Mouse (Mus musculus) lung, embryonic 15.5 days (tissue): ENCODE measurements around the gene Lcp2. TPM values are rescaled to one million over a fixed set of nuclear protein-coding genes. Genes with fewer than 3 reads are reported as not detected.

ENCODE experiments used
- ATAC-seq: fragments of 200-750 bp; cut with Nextera tagmentation; 2 replicates; pipeline ENCODE4 v1.8.0; 2017; ENCODE audit warnings: moderate number of reproducible peaks, borderline replicate concordance; ENCODE audit not compliant: low FRiP score, low TSS enrichment; ENCODE audit errors: extremely low read depth
- H3K27ac ChIP-seq: fragments of 300-500 bp; sonication (generic); 2 replicates; pipeline ENCODE4 v1.5.1; 2015; ENCODE audit warnings: moderate library complexity, mild to moderate bottlenecking, inconsistent platforms
- H3K27me3 ChIP-seq: fragments of 300-500 bp; sonication (generic); 2 replicates; pipeline ENCODE4 v1.6.1; 2015; ENCODE audit warnings: inconsistent platforms
- H3K36me3 ChIP-seq: fragments of 300-500 bp; sonication (generic); 2 replicates; pipeline ENCODE4 v1.6.1; 2015; ENCODE audit warnings: inconsistent platforms
- H3K4me1 ChIP-seq: fragments of 300-500 bp; sonication (generic); 2 replicates; pipeline ENCODE4 v1.6.1; 2015; ENCODE audit warnings: inconsistent platforms
- H3K4me2 ChIP-seq: fragments of 300-500 bp; sonication (generic); 2 replicates; pipeline ENCODE4 v1.6.1; 2015; ENCODE audit warnings: inconsistent platforms, mild to moderate bottlenecking, moderate library complexity
- H3K4me3 ChIP-seq: fragments of 300-500 bp; sonication (generic); 2 replicates; pipeline ENCODE4 v1.5.1; 2015; ENCODE audit warnings: mild to moderate bottlenecking, inconsistent platforms
- H3K9ac ChIP-seq: fragments of 300-500 bp; sonication (generic); 2 replicates; pipeline ENCODE4 v1.6.1; 2015; ENCODE audit warnings: inconsistent platforms
- H3K9me3 ChIP-seq: fragments of 300-500 bp; sonication (generic); 2 replicates; pipeline ENCODE4 v1.6.1; 2016; ENCODE audit warnings: inconsistent platforms
- WGBS: fragments of 180-500 bp; shearing (Covaris S2); methylation state at CpG from one replicate; pipeline ENCODE4 v1.1.7; 2015; 5-methylcytosine and 5-hydroxymethylcytosine counted together
- polyA plus RNA-seq: library from polyadenylated mRNA; unstranded; fragments of >200 nt; fragmentation: Nextera tagmentation; extraction: Ambion mirVana; gene quantifications from 2 replicates; pipeline ENCODE4 v1.2.1, GENCODE M21; 2015

Lcp2 gene
- polyA plus RNA-seq, 1 experiment from 2014 or later, result 5.3 TPM

DNA sequence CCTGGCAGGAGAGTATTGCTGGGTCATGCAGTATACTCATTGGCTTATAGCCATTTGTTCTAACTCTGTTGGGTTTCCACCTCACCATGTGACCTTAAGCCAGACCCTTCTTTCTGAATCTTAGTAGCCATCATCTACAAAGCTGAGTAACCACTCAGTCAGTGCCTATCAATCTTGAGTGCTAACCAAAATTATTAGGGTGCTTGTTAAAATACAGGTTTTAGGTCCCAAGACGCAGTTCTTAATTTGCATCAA, 2.3 kb downstream of the Lcp2 start:
- no peak overlapping the region for H3K4me3 ChIP-seq
- 95% methylated on average over 1 of the region's 1 CpGs for WGBS

DNA sequence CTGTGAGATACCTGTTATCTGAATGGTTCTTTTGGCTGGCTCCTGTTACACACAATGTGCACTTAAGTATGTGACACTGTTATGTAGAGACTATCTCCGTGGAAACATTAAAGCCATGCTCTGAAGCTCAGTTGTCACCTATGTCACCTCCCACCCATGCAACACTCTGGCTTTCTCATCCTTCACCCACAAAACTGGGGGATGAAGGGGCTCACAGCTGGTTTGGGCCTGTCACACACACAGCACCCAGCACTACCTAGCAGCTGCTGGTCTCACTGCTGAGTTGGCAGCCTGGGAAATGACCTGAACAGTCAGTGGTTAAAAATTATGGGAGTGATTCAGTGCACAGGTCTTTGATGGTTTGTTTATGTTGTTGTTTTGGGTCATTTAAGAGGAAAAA, 3.3 kb downstream of the Lcp2 start:
- no peak overlapping the region for H3K9ac ChIP-seq
- no peak for ATAC-seq

More for the DNA sequence above, 2.3 kb downstream of the Lcp2 start:
- ATAC-seq, result no peak
- Histone ChIP-seq H3K4me2 (no peak overlapping the region), H3K4me1 (no peaks in the 10 kb centered on the region), H3K36me3 (no peaks in the 10 kb centered on the region), H3K9ac (no peak overlapping the region), H3K9me3 (no peaks in the 10 kb centered on the region), H3K27me3 (no peaks in the 10 kb centered on the region), H3K27ac (no peak overlapping the region)

DNA sequence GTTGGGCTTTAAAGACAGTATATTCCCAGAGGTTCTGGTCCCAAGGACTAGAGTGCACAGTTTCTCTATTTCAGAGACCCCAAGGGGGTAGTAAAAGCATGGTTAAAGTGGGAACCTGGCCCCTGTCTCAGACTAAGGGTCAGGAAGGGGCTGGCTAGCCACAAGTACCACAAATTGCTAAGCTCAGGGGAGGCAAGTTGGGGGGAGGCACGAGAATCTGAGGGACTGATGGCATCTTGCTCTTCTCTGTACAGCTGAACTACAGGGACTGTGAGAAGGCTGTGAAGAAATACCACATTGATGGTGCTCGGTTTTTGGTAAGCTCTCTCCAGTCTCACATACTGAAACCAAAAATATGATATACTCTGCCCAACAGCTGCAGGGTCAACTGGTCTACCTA, 3.9 kb downstream of the Lcp2 start:
- ATAC-seq, result no peak
- H3K4me1 ChIP-seq, result no peaks in the 10 kb centered on the region
- no peaks in the 10 kb centered on the region for H3K9me3 ChIP-seq
- H3K9ac ChIP-seq, result no peak overlapping the region
- H3K4me3 ChIP-seq, result no peak overlapping the region
- no peaks in the 10 kb centered on the region for H3K27me3 ChIP-seq
- H3K4me2 ChIP-seq, result no peak overlapping the region
- no peak overlapping the region for H3K27ac ChIP-seq
- H3K36me3 ChIP-seq, result no peaks in the 10 kb centered on the region
- 55% methylated on average over 2 of the region's 2 CpGs for WGBS

More for the DNA sequence above, 3.3 kb downstream of the Lcp2 start:
- Histone ChIP-seq H3K4me2 (no peak overlapping the region), H3K4me3 (no peak overlapping the region), H3K27me3 (no peaks in the 10 kb centered on the region), H3K9me3 (no peaks in the 10 kb centered on the region), H3K36me3 (no peaks in the 10 kb centered on the region), H3K27ac (no peak overlapping the region), H3K4me1 (no peaks in the 10 kb centered on the region)
- 54% methylated on average over 1 of the region's 1 CpGs for WGBS

DNA sequence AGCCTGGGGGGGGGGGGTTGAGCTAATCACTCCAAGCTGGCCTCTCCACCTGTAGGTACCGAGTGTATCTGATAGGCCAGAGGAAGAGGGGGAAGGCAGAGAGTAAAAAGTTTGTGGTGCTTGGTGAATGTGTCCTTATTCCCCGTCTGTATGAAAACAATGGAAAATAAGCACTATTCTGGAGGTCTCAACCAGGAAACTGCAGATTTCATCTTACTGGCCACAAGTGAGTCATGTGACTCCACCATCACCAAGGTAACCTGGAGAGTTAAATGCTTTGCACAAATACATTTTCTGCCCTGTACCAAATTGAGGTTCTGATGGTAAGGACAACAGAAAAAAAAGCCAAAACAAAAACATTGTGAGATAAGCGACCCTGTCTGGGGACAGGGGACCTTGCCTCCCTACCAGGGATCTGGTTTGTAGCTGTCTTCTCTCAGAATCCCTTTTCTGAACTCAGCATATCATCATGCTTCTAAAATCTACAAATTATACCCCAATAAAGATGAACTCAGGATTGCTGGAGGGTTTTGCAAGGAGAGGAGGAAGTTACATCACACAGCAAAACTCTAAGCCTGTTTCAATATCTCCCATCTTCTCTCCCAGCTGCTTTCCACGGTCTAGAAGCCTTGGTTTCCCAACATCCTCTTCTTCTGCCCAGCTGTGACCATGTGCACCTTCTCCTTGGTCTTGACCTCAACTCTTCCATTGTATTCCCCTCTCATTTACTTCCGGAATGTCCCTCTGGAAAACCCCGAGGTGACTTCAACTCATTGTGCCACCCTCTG, 6.5 kb downstream of the Lcp2 start:
- no peaks in the 10 kb centered on the region for H3K4me1 ChIP-seq
- H3K36me3 ChIP-seq, result no peaks in the 10 kb centered on the region
- H3K9ac ChIP-seq, result no peak overlapping the region
- H3K9me3 ChIP-seq, result no peaks in the 10 kb centered on the region
- no peak overlapping the region for H3K27ac ChIP-seq
- H3K4me2 ChIP-seq, result no peak overlapping the region
- H3K27me3 ChIP-seq, result no peaks in the 10 kb centered on the region
- ATAC-seq, result no peak
- 78% methylated on average over 6 of the region's 6 CpGs for WGBS
- no peak overlapping the region for H3K4me3 ChIP-seq

DNA sequence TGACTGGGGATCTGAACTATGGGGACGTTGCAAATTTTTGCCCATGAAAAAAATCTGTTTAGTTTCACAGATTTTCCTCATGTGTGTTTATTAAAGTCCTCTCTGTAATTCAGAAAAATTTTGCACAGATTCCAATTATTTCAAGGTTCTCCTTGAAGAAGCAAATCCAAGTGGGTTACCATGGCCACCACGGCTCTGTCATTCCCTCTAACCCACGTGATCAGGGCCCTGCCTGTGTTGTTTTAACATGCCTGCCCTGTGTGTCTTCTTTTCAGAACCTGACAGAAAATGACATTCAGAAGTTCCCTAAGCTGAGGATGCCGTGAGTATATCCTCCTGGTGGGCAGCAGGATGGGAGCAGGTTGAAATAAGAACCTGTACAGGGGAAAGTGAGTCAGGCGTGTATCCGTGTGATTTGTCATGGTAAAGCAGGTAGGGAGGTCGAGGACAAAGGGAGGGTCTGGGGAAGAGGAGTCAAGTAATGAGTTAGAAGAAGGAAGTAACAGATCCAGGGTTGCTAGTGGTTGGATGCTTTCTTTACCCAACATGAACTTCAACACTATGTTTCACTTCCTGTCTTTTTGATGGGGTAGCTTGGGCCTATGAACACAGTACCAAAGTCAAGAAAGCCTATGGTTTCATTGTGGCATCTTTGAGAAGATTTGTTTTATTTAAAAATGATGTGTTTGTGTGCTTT, 7.5 kb downstream of the Lcp2 start:
- no peak overlapping the region for H3K4me2 ChIP-seq
- no peak for ATAC-seq
- no peaks in the 10 kb centered on the region for H3K27me3 ChIP-seq
- 75% methylated on average over 7 of the region's 7 CpGs for WGBS
- no peak overlapping the region for H3K4me3 ChIP-seq
- H3K27ac ChIP-seq, result no peak overlapping the region
- H3K9ac ChIP-seq, result no peak overlapping the region
- no peaks in the 10 kb centered on the region for H3K9me3 ChIP-seq
- H3K36me3 ChIP-seq, result no peaks in the 10 kb centered on the region
- no peaks in the 10 kb centered on the region for H3K4me1 ChIP-seq

DNA sequence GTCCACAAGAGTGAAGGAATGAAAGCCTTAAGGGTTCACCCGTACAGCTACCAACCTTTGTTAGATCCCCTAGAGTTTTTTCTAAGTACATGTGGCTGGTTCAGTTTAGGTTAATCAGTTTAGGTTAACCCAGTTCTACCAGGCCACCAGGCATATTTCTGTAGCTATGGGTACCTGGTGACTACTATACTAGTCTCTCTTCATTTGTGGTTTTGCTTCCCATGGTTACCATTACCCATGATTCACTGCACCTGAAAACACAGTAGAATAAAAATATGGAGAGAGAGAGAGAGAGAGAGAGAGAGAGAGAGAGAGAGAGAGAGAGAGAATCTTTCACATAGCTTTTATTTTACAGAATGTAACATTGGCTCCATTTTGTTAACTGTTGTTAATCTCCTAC, 10.0 kb downstream of the Lcp2 start:
- H3K27ac ChIP-seq, result no peak overlapping the region
- no peaks in the 10 kb centered on the region for H3K9me3 ChIP-seq
- H3K27me3 ChIP-seq, result no peaks in the 10 kb centered on the region
- no peak overlapping the region for H3K9ac ChIP-seq
- H3K36me3 ChIP-seq, result no peaks in the 10 kb centered on the region
- no peaks in the 10 kb centered on the region for H3K4me1 ChIP-seq
- no peak overlapping the region for H3K4me3 ChIP-seq
- WGBS, result 71% methylated on average over 1 of the region's 1 CpGs
- no peak overlapping the region for H3K4me2 ChIP-seq
- no peak for ATAC-seq

DNA sequence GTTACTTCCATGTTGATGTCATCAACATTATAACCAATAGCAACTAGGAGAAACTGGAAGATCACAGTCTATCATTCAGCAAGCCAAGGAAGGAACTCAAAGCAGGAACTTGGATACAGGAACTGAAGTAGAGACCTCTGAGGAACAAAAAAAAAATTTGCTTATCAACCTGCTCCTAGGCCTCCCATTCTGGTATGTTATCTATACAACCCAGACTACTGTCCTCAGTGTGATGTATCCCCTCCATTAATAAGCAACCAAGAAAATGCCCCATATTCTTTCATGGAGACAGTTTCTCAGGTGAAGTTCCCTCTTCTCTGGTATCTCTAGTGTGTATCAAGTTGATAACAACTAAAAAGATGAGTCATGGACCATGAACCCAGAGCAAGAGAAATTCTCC, 11.6 kb downstream of the Lcp2 start:
- no peak overlapping the region for H3K4me2 ChIP-seq
- H3K27me3 ChIP-seq, result no peaks in the 10 kb centered on the region
- ATAC-seq, result no peak
- no peaks in the 10 kb centered on the region for H3K9me3 ChIP-seq
- H3K4me1 ChIP-seq, result no peaks in the 10 kb centered on the region
- no peaks in the 10 kb centered on the region for H3K36me3 ChIP-seq
- H3K27ac ChIP-seq, result no peak overlapping the region
- H3K4me3 ChIP-seq, result no peak overlapping the region
- H3K9ac ChIP-seq, result no peak overlapping the region

DNA sequence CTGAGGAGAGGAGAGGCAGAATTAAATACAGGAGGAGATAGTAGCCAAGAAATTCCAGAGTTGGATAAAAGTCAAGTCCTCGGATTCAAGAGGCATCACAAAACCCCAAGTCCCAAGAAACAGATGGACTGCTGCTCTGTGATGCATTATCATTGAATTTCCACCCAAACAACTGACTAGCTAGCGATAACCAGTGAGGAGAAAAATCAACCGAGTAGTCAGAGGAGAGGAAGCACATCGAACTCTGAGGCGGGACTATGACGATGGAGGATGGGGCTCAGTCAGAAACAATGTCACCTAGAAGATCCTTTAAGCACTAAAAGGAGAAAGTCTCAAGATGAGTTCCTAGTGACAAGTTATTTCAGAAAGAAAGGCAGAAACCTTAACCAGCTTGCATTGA, 12.2 kb downstream of the Lcp2 start:
- Histone ChIP-seq H3K27ac (no peak overlapping the region), H3K9ac (no peak overlapping the region), H3K4me3 (no peak overlapping the region), H3K4me2 (no peak overlapping the region), H3K9me3 (no peaks in the 10 kb centered on the region), H3K4me1 (no peaks in the 10 kb centered on the region), H3K27me3 (no peaks in the 10 kb centered on the region), H3K36me3 (no peaks in the 10 kb centered on the region)
- no peak for ATAC-seq
- 80% methylated on average over 6 of the region's 6 CpGs for WGBS

DNA sequence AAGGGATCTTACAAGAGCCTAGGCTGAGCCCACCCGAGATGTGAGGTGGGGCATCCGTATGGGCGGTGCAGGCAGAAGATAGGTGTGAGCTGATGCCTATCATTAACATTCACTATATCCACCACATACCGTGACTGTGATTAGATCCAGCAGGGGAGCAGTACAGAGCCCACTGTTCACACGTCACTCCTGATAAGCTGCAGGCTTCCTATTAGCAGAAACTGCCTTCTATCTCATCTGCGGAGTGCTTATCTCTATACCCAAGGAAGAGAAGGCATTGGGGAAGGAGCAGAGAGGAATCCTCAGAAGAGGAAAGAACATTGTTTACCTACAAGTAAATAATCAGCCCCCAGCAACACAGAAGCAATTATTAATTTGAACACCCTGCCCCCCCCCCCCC, 15.0 kb downstream of the Lcp2 start:
- no peak overlapping the region for H3K27ac ChIP-seq
- WGBS, result 19% methylated on average over 6 of the region's 6 CpGs
- no peaks in the 10 kb centered on the region for H3K4me1 ChIP-seq
- H3K9ac ChIP-seq, result no peak overlapping the region
- no peak overlapping the region for H3K4me2 ChIP-seq
- no peaks in the 10 kb centered on the region for H3K27me3 ChIP-seq
- ATAC-seq, result no peak
- H3K9me3 ChIP-seq, result no peaks in the 10 kb centered on the region
- H3K36me3 ChIP-seq, result no peaks in the 10 kb centered on the region
- H3K4me3 ChIP-seq, result no peak overlapping the region

DNA sequence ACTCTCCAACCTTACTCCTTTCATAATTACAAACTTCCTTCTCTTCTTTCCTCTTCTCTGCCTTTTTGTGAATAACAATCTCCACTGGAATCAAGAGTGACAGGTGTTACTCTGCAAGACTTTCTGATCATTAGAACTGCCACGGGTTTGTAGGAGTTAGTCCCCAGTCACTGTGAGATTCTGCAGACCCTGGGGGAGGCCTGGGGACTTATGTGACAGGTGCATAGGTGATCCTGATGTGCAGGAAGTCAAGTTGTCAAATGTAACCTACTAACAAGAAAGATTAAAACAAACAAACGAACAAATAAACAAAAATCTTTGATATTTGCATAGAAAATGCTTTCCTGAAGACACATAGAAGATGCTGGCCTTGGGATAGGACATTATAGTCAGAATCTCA, 16.5 kb downstream of the Lcp2 start:
- H3K9me3 ChIP-seq, result no peaks in the 10 kb centered on the region
- H3K36me3 ChIP-seq, result no peaks in the 10 kb centered on the region
- 53% methylated on average over 2 of the region's 2 CpGs for WGBS
- no peak overlapping the region for H3K9ac ChIP-seq
- H3K4me2 ChIP-seq, result no peak overlapping the region
- no peaks in the 10 kb centered on the region for H3K27me3 ChIP-seq
- no peak overlapping the region for H3K27ac ChIP-seq
- ATAC-seq, result no peak
- H3K4me3 ChIP-seq, result no peak overlapping the region
- no peaks in the 10 kb centered on the region for H3K4me1 ChIP-seq

DNA sequence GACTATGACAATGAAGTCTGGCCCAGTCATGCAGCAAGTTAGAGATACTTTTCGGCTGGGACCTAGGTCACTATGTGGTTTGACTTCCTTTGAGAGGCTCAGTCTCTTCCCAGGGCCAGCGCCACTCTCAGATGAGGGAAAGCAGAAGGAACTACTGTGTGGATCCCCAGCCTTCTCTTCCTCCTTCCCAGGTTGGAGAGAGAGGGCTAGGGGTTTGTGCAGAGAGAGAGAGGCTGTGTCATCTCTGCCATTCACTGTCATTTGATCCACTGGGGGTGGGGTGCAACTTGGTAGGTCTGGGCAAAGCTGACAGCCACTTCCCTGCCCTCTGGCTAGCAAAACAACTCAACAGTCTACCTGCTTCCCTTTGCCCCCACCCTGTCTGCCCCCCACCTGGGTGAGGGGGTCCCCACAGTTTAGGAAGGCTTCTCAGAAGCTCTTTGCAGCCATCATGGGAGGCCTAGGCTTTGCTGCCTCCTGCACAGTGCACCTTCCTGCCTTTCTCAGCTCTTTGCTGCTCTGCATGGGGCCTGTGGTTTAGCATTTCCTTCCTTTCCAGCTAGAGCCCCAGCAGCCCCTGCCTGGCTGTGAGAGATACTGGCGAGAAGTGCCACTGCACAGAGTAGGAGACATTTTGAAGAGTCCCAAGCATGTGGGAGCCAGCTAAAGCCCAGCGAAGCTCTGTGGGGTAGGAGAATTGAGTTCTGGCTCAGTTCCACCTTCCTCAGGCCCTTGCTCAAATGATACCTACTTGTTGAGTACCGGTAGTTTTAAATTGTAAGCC, 17.2 kb downstream of the Lcp2 start:
- no peaks in the 10 kb centered on the region for H3K9me3 ChIP-seq
- no peak overlapping the region for H3K27ac ChIP-seq
- no peaks in the 10 kb centered on the region for H3K4me1 ChIP-seq
- no peaks in the 10 kb centered on the region for H3K27me3 ChIP-seq
- H3K9ac ChIP-seq, result no peak overlapping the region
- no peaks in the 10 kb centered on the region for H3K36me3 ChIP-seq
- H3K4me2 ChIP-seq, result no peak overlapping the region
- ATAC-seq, result peak; percentile 31; the same call in 1 of the 2 replicates
- H3K4me3 ChIP-seq, result no peak overlapping the region
- WGBS, result 43% methylated on average over 5 of the region's 5 CpGs

DNA sequence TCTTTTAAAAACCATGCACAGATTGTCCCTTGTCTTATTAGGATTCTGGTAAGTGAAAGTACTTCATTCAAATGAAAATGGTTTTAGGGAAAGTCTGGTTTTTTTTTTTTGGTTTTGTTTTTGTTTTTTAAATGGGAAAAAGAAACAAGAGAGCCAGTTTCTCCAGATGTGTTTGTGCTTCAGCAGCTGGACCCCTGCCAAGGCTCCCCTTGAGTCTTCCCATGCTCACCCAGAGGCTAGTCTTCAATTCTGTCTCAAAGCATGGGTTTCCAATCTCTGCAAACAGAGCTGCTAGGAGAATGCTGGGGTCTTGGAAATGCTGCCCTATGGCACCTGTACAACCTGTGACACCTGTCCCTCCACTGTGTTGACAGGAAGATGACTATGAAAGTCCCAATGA, 23.9 kb downstream of the Lcp2 start:
- Histone ChIP-seq H3K27me3 (no peaks in the 10 kb centered on the region), H3K36me3 (no peaks in the 10 kb centered on the region), H3K9ac (no peak overlapping the region), H3K27ac (no peak overlapping the region), H3K4me1 (0 out of 2 replicates have a peak, but pooled peaks cover 3% of the 10 kb centered on the region), H3K9me3 (no peaks in the 10 kb centered on the region), H3K4me2 (no peak overlapping the region), H3K4me3 (no peak overlapping the region)
- ATAC-seq, result no peak
